Mouse (Mus musculus): ENCODE data around the gene Lmod2. TPM values are rescaled to one million over a fixed set of nuclear protein-coding genes. Genes with fewer than 3 reads are reported as not detected.

The Lmod2 gene
- total RNA-seq, 1 experiment from 2014 or later = not detected

DNA sequence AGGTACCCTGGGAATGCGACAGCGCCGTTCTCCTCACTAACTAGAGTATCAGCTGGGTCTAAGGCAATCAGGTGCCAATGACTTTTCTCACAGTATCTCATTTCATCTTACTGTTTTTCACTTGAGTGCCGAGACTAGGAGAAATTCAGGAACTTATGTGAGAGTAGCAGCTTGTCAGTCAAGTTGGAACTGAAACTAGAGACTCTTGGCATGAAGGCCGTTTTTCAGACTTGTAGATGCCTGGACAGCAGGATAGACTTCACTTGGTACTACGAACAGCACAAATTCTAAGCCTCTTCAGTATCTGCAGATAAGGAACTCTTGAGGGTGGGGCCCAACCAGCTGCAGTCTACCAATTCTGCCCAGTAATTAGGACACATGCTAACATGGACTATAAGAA is 2.6 kb downstream of the Lmod2 start:
- no peak for ATAC-seq (replicated peaks; ENCODE audit: insufficient number of reproducible peaks, low FRiP score, low TSS enrichment, poor library complexity, severe bottlenecking)

DNA sequence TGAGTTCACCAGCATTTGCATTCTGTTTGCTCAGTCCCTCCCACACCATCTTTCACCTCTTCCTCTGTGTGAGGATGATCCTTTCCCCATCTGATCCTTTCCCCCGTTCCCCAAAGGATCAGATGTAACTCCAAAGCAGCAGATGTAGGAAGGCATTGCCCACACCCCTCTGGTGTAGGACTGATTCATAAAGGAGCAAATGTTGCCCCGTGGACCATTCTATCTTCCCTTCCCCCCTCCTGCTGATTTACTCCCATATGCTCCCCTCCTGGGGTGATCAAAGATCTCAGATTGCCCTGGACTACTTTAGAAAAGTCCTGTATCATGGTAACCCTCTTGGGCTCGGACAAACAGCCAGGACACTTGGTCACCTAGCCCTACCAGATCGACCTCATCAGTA is 3.2 kb downstream of the Lmod2 start:
- no peak for ATAC-seq (replicated peaks; ENCODE audit: insufficient number of reproducible peaks, low FRiP score, low TSS enrichment, poor library complexity, severe bottlenecking)

DNA sequence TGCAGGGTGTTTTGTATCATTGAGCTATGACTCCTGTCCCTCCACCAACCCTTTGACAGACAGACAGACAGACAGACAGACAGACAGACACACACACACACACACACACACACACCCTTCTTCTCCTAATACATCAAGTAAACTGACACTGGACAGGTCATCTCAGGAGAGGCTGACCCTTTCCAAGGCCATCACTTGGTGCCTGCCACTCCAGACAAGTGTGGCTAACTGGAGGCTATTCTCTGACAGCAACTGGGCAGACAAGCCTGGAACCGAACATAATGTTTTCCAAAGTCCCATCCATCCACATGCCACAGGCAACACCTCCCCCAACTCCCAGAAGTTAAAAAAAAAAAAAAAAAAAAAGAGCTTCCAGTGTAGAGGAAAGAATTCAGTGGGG is 4.1 kb downstream of the Lmod2 start:
- ATAC-seq (replicated peaks; ENCODE audit: insufficient number of reproducible peaks, low FRiP score, low TSS enrichment, poor library complexity, severe bottlenecking) = no peak

DNA sequence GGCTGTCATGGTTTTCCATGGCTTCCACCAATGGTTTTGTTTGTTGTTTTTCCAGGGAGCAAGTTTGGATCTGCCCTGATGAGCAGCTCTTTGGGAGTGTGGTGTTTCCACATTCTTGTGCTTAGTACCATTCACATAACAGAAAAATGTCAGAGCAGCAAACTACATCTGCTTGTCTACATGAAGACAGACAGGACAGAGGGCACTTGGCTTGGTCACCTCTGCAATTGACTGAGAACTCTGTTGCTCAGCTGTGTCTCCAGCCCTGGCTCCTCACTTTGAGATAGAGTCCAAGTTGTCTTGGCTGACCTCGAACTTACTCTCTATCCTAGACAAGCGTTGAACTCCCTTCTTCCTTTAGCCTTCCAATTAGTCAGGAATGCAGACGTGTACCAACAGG is 4.8 kb downstream of the Lmod2 start:
- ATAC-seq (replicated peaks; ENCODE audit: insufficient number of reproducible peaks, low FRiP score, low TSS enrichment, poor library complexity, severe bottlenecking) = no peak

DNA sequence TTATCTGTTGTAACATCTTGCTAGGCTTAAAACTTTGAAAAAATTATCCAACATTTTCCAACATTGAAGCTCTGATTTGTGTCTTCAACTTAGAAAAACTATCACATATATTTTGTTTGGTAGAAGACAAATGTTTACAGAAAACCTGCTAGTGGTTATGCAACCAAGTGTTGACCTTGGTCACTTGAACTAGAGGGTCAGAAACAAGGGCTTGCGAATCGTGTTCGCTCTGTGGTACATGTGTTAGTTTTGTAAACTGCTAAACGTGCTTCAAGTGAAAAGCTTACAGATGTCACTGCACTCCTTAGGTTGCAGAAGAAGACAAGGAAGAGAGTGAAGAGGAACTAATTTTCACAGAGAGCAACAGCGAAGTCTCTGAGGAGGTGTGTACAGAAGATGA is 5.4 kb downstream of the Lmod2 start:
- ATAC-seq (replicated peaks; ENCODE audit: insufficient number of reproducible peaks, low FRiP score, low TSS enrichment, poor library complexity, severe bottlenecking) = no peak

DNA sequence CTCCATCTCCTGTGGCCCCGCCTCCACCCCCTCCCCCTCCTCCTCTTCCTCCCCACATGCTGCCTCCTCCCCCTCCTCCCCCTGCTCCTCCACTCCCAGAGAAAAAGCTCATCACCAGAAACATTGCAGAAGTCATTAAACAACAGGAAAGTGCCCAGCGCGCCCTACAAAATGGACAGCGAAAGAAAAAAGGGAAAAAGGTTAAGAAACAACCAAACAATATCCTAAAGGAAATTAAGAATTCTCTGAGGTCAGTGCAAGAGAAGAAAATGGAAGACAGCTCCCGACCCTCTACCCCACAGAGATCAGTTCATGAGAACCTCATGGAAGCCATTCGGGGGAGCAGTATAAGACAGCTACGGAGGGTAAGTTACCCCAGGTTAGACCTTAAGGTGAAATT is 6.7 kb downstream of the Lmod2 start:
- ATAC-seq (replicated peaks; ENCODE audit: insufficient number of reproducible peaks, low FRiP score, low TSS enrichment, poor library complexity, severe bottlenecking) = no peak

DNA sequence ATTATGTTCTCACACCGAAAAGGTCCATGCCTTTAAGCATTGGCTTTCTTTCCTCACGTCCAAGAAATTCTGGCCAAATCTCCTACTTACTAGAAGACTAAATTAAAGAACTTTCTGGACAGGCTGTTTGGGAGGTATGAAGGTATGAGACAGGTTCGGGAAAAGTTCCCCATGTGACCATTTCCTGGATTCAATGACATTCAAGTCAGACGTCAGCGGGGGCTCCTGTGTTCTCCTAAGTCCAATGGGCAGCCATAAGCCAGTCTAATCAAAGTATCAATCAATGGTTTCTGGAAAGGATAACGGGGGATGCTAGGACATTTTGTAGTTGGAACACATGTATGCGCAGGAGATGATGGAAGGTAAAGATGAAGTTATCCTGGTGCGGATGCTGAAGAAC is 8.1 kb downstream of the Lmod2 start:
- ATAC-seq (replicated peaks; ENCODE audit: insufficient number of reproducible peaks, low FRiP score, low TSS enrichment, poor library complexity, severe bottlenecking) = no peak

DNA sequence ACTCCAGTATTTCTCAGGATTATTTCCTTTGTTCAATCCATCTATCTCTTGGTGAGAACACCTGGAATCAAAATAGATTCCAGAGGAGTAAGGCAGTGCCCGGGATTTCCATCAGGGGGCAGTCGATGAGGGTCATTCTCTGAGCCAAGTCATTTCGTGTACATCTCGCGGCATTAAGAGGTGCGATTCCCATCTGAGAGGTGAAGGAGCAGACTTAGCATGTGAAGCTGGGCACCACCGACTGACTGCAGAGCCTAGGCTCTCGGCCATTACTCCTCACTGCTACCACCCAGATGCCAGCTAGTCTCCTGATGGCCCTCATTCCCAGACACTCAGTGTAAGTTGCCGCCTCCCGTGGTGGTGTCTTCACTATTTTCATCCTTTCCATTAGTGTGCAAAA is 8.9 kb downstream of the Lmod2 start:
- no peak for ATAC-seq (replicated peaks; ENCODE audit: insufficient number of reproducible peaks, low FRiP score, low TSS enrichment, poor library complexity, severe bottlenecking)

DNA sequence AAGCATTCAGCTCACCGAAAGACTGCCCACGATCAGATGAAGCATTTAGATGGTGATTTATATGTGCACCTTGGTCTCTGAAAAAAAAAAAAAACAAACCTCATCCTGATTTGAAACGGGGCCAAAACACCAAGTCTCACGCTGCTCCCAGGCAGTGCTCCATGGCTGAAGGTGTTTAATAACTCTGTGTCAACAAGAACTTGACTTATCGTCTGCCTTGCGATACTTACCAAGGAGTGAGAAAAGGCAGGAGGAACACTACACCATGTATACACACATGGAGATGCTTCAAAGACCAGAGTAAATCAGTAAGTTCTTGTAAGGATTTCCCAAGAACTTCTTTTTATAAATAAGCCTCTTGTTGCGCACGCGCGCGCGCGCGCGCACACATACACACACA is 10.0 kb downstream of the Lmod2 start:
- ATAC-seq (replicated peaks; ENCODE audit: insufficient number of reproducible peaks, low FRiP score, low TSS enrichment, poor library complexity, severe bottlenecking) = no peak

DNA sequence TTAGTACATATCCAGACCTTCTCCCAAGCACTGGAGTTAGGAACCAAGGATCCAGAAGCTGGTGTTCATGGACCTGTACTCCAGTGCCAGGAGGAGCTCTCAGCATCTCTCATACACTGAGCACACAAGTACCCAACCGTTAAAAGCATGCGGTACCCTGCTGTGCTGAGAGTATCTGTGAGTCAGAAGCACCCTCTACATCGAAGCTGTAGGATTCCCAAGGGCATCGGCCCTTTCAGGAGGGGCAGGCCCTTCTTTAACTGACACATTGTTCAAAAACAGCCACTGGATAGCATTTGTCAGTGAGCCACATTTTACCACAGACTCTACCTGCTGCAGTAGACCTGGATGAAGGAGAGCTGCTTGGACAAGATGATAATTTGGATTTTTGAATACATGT is 10.6 kb downstream of the Lmod2 start:
- ATAC-seq (replicated peaks; ENCODE audit: insufficient number of reproducible peaks, low FRiP score, low TSS enrichment, poor library complexity, severe bottlenecking) = no peak

DNA sequence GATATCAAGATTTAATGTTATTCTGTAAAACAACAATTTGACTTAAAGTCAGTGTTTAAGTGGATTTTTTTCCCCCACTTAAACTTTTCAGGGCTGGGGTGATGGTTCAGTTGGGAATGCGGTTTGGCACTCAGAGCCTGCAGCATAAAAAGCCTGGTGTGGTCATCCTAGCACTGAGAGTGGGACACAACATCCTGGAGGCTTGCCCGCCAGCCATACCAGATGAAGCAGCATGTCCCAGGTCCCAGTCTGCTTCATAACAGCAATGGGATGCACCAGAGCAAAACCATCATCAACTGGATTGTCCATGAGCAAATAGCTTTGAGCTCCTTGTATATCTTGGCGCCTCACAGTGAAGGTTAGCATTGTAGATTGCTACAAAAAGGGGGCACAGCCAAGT is 11.1 kb downstream of the Lmod2 start:
- no peak for ATAC-seq (replicated peaks; ENCODE audit: insufficient number of reproducible peaks, low FRiP score, low TSS enrichment, poor library complexity, severe bottlenecking)

DNA sequence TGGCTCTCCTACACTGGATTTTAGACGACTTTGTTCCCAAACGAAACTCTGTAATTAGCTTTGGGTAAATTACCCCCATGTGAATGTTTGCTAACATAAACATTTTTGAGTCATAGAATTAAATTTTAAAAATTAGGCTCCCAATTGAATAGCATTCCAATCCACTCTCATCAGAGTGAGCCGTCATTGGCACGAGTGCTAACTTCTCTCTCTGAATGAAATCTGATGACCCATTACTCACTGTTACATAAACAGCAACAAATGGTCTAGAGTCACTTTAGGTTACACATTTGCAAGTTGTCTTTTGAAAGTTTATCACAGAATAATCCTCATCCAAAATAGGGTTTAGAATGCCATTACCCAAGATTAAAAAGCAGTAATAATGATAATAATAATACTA is 12.0 kb downstream of the Lmod2 start:
- no peak for ATAC-seq (replicated peaks; ENCODE audit: insufficient number of reproducible peaks, low FRiP score, low TSS enrichment, poor library complexity, severe bottlenecking)

DNA sequence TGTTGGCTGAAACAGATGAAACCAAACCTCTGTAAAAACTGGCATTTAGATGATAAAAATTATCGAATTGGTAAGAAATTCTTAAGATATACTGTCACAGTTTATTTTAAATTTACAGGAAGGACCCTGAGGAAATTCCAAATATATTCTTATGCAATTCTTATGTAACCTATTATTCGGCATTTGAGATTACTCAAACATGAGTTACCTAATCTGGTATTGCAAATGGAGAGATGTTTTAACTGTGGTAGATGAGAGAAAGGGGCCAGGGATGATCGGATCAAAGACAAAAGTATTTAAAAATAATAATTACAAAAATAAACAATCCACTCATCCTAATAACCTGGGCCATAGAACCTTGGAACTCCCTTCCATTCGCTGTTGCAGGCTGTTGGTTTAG is 12.8 kb downstream of the Lmod2 start:
- no peak for ATAC-seq (replicated peaks; ENCODE audit: insufficient number of reproducible peaks, low FRiP score, low TSS enrichment, poor library complexity, severe bottlenecking)

DNA sequence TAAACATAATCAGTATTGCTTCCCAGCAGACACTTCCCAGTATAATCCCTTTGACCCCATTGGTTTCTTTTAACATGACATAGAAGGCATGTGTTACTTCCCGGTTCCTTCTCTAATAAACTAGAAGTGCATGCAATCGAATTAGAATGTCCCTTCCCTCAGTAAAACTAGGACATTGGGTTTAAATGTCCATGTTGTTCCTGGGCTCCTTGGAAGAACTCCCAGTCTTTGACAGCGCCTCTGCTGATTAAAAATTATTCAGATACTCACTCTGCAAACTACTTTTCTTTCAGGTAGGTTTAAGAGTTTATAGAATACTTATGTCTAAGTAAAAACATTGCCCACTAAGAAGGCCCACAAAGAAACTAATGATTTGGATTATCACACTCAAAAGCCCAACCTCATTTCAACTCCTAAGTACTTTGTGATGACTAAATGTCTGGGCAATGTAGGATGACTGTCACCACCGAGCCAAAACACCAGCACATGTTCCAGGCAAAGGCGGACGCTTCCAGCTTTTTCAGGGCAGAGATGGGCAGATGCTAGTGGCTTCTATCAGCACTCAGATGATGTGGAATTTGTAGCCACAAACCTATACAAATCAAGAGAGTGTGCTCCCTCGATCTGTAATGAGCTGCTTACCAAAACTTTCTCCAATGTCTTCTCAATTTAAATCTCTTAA is 14.7 kb downstream of the Lmod2 start:
- ATAC-seq (replicated peaks; ENCODE audit: insufficient number of reproducible peaks, low FRiP score, low TSS enrichment, poor library complexity, severe bottlenecking) = no peak

DNA sequence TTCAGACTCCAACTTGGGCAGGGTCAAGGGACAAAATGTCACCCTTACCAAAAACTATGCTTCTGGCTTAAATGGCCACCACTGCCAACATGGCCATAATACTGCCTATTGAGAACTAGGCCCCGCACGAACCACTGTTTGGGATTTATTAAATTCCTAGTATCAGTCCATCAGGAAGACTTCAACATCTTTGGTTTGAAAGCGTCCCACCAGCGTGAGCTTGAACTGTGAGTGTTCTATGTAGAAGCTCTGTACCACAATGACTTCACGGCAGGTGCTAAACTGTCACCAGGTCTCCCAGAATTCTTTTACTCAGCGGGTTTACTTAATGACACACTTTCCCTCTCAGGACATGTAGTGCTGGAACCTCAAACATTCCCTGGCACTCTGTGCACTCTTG is 15.8 kb downstream of the Lmod2 start:
- ATAC-seq (replicated peaks; ENCODE audit: insufficient number of reproducible peaks, low FRiP score, low TSS enrichment, poor library complexity, severe bottlenecking) = no peak

DNA sequence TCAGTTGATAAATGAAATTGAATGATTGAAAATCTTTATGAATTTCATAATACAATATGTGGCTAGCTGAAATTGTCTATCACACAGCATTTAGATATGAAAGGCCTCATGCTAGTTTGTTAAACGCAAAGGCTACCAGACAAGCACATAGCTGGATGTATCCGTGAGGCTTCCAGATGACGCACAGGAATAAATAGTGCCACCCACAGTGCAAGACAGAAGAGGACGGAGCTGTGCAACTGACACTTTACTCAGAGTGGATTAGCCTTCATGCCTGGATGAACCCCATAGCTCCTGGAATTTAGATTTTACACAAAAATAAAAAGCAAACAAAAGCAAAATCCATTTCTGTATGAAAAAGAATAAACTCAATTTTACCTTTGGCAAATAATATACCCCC is 16.4 kb downstream of the Lmod2 start:
- ATAC-seq (replicated peaks; ENCODE audit: insufficient number of reproducible peaks, low FRiP score, low TSS enrichment, poor library complexity, severe bottlenecking) = no peak

DNA sequence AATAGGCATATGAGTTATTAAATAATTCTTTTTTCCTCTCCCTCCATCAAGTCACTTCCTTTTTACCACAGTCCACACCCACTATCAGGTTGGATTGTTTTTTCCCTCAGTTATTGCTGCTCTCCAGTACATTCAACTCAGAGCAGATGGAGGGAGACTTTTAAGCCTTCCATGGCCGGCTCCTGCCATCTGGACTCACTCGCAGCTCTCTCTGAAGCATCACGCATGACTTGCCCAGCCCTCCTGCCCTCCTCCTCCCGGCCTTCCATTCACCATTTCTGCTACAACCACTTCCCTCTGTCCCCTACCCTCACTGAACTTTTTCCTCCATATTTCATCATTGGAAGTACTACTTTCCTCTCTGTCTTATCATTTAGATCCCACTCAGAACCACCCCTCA is 19.2 kb downstream of the Lmod2 start:
- ATAC-seq (replicated peaks; ENCODE audit: insufficient number of reproducible peaks, low FRiP score, low TSS enrichment, poor library complexity, severe bottlenecking) = no peak

DNA sequence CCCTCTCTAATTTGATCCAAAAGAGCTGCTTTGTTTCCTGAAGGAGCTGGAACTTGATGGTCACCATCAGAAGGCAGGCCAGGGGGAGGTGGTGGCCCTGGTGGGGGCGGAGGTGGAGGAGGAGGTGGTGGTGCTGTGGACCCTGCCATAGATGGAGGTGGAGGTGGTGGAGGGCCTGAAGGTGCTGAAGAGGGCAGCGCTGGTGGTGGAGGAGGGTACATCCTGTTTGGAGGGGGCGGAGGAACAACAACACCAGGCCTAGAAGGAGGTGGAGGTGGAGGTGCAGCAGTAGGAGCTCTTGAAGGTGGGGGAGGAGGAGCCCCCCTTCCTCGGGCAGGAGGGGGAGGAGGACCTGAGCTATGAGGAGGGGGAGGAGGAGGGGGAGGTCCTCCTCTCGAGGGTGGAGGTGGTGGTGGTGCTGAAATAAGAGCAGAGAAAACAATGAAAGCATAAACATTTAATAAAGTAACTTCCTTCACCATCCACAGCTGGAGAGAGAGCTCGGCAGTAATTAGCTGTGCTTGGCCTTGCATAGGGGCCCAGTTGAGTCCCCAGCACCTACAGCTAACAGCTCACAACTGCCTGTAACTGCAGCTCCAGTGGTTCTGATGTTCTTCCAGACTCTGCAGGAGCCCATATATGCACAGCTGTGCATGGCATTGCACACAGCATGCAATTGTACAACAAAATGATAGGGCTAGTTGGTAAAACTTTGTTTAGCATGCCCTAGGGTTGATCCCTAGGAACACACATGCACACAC is 21.9 kb downstream of the Lmod2 start:
- ATAC-seq (replicated peaks; ENCODE audit: insufficient number of reproducible peaks, low FRiP score, low TSS enrichment, poor library complexity, severe bottlenecking) = no peak

DNA sequence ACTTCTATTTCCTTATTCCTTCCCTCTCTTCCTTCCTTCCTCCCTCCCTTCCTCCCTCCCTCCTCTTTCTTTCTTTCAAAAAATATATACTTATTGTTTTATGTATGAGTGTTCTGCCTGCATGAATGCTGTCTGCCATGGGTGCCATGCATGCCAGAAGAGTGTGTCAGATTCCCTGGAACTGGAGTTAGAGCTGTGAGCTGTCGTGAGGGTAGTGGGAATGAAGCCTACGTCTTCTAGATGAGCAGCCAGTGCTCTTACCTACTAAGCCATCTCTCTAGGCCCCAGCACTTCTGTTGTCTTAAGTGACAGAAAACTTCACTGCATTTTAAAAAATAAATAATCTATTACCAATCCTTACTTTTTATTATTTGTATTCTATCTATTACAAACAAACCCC is 23.4 kb downstream of the Lmod2 start:
- ATAC-seq (replicated peaks; ENCODE audit: insufficient number of reproducible peaks, low FRiP score, low TSS enrichment, poor library complexity, severe bottlenecking) = no peak

DNA sequence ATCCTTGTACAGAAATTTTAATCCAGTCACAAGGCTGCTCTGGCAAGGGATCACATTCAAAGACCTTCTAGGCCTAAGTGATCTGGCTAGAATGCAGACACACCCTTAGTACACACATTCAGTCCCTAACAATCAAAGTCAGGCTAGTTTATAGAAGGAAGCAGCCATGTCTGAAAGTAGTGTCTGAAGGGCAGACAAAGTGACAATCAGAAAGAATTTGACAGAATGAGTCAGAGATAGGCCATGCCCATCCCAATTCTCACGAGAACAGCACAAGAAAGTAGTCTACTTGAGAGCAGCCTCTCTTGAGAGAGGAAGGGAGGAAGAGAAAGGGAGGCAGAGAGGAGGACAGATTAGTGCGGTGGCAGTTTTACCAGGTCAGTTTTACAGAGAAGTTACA is 24.5 kb downstream of the Lmod2 start:
- ATAC-seq (replicated peaks; ENCODE audit: insufficient number of reproducible peaks, low FRiP score, low TSS enrichment, poor library complexity, severe bottlenecking) = no peak
